Mouse (Mus musculus) kidney, embryonic 16.5 days (tissue): Measurements from ENCODE around the gene Hyou1. TPM values are rescaled to one million over a fixed set of nuclear protein-coding genes. Genes with fewer than 3 reads are reported as not detected.
"Not testable (repeated sequence)": the region's sequence is repeated elsewhere in the genome, so short reads cannot be mapped to it uniquely, and the experiment has no call there.

Experiments
- ATAC-seq: fragments of 200-750 bp; cut with Nextera tagmentation; 2 replicates; pipeline ENCODE4 v1.8.0; 2017; ENCODE audit warnings: moderate TSS enrichment; ENCODE audit not compliant: low FRiP score, low TSS enrichment
- H3K27ac ChIP-seq: fragments of 300-500 bp; sonication (generic); 2 replicates; pipeline ENCODE4 v1.5.1; 2014; ENCODE audit warnings: low read length
- H3K27me3 ChIP-seq: fragments of 300-500 bp; sonication (generic); 2 replicates; pipeline ENCODE4 v1.6.1; 2014; ENCODE audit warnings: low read length, control low read depth, mixed read lengths; ENCODE audit not compliant: insufficient read depth
- H3K36me3 ChIP-seq: fragments of 300-500 bp; sonication (generic); 2 replicates; pipeline ENCODE4 v1.6.1; 2014; ENCODE audit warnings: low read length, control low read depth, mixed read lengths; ENCODE audit not compliant: insufficient read depth
- H3K4me1 ChIP-seq: fragments of 300-500 bp; sonication (generic); 2 replicates; pipeline ENCODE4 v1.6.1; 2014; ENCODE audit warnings: low read length, control low read depth, mixed read lengths; ENCODE audit not compliant: insufficient read depth
- H3K4me2 ChIP-seq: fragments of 300-500 bp; sonication (generic); replicated peaks from 2 replicates; pipeline ENCODE4 v1.6.1; 2014; ENCODE audit warnings: low read depth, low read length
- H3K4me3 ChIP-seq: fragments of 300-500 bp; sonication (generic); 2 replicates; pipeline ENCODE4 v1.5.1; 2014; ENCODE audit warnings: mild to moderate bottlenecking, low read length
- H3K9ac ChIP-seq: fragments of 300-500 bp; sonication (generic); replicated peaks from 2 replicates; pipeline ENCODE4 v1.6.1; 2014; ENCODE audit warnings: low read length
- H3K9me3 ChIP-seq: fragments of 300-500 bp; sonication (generic); 2 replicates; pipeline ENCODE4 v1.6.1; 2016; ENCODE audit warnings: low read length, control low read depth
- WGBS: fragments of 180-500 bp; shearing (Covaris S2); extraction: QIAGEN DNeasy Blood & Tissue Kit; methylation state at CpG from one replicate; pipeline ENCODE4 v1.1.7; 2014; 5-methylcytosine and 5-hydroxymethylcytosine counted together
- polyA plus RNA-seq: library from polyadenylated mRNA; unstranded; fragments of >200 nt; fragmentation: Nextera tagmentation; extraction: Ambion mirVana; gene quantifications from 2 replicates; pipeline ENCODE4 v1.2.1, GENCODE M21; 2015

The Hyou1 gene
- polyA plus RNA-seq, 1 experiment from 2014 or later: 48.0 TPM

DNA sequence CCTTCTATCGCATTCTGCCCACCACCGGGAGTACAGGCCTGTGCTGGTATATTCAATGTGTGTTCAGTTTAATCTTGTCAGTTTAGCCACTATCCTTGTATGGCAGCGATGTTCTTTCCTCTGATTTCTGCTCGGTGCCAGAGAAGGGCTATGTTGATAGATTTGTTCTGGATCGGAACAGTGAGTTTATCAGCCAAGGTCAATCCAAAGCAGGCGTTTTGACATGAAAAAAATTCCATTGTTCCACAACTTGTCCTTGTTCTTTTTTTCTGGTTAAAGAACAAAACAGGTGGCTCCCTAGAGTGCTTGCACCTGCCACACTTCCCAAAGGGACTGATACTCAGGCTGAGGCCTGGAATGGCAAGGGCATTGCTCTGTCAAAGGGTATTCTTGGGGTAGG is 3.1 kb upstream of the Hyou1 start:
- peaks cover 17% of the 10 kb centered on the region for H3K4me1 ChIP-seq
- H3K9me3 ChIP-seq: no peaks in the 10 kb centered on the region
- H3K4me2 ChIP-seq: no peak overlapping the region
- no peak for ATAC-seq
- H3K4me3 ChIP-seq: no peak overlapping the region
- H3K9ac ChIP-seq: no peak overlapping the region
- no peaks in the 10 kb centered on the region for H3K27me3 ChIP-seq
- H3K36me3 ChIP-seq: peaks cover 3% of the 10 kb centered on the region; the same call in 1 of the 2 replicates
- WGBS: 90% methylated on average over 6 of the region's 6 CpGs
- no peak overlapping the region for H3K27ac ChIP-seq

DNA sequence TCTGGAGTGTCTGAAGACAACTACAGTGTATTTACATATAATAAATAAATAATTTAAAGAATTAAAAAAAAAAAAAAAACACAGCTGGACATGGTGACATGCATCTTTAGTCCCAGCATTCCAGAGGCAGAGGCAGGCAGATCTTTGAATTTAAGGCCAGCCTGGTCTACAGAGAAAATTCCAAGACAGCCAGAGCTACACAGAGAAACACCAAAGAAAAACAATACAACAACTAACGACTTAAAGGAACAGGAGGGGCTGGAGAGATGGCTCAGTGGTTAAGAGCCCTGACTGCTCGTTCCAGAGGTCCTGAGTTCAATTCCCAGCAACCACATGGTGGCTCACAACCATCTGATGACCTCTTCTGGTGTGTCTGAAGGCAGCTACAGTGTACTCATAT is 2.0 kb upstream of the Hyou1 start:
- Histone ChIP-seq H3K36me3 (peaks cover 15% of the 10 kb centered on the region), H3K4me1 (peaks cover 17% of the 10 kb centered on the region)
- H3K27ac ChIP-seq, H3K4me3 ChIP-seq, ATAC-seq, H3K4me2 ChIP-seq, H3K9me3 ChIP-seq, H3K27me3 ChIP-seq, H3K9ac ChIP-seq: not testable (repeated sequence)
- WGBS: 76% methylated on average over 2 of the region's 2 CpGs

DNA sequence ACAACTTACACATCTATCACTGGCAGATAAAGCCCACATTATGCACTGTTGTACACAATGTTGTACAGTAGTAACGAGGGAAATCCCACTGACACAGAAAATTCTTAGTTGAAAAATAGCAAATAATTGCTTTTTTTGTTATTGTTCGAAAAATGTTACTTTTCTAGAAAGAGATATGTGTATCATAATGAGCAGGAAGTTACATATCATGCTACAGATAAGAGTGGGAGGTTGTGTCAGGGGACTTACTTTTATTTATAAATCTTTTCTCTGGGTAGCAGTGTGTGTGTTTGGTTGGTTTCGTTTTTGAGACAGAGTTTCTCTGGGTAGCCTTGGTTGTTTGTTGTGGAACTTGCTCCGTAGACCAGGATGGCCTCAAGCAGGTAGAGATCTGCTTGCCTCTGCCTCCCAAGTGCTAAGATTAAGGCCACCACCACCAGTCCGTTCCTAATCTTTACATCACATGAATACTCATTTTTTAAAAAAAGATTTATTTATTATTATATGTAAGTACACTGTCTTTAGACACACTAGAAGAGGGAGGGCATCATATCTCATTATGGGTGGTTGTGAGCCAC is 1.0 kb upstream of the Hyou1 start:
- Histone ChIP-seq H3K4me2 (peak overlapping the region; percentile 96), H3K27ac (no peak overlapping the region), H3K27me3 (no peaks in the 10 kb centered on the region), H3K9me3 (no peaks in the 10 kb centered on the region), H3K4me1 (peaks cover 17% of the 10 kb centered on the region), H3K9ac (peak overlapping the region; percentile 87), H3K36me3 (peaks cover 24% of the 10 kb centered on the region), H3K4me3 (peak overlapping the region; percentile 87)
- 88% methylated on average over 5 of the region's 5 CpGs for whole genome bisulfite sequencing
- ATAC-seq: no peak

DNA sequence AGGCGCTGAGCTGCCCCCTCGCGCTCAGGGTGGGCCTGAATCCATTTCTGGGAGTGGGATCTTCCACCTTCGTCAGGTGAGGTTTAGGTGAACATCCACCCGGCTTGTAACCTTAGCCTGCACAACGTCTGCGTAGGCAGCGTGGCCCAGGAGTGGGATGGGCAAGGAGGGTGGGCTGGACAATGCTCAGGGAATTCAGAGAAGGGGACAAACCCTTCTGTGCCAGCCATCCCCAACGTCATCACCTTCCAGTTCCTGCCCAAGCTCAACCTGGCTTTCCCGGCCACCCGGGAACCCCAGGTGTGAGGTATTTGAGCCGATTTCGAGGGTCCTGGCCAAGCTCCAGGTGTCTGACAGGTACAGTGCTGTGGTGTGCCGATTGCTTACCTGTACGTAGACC is 572 bp downstream of the Hyou1 start:
- Histone ChIP-seq H3K4me1 (peaks cover 17% of the 10 kb centered on the region), H3K4me2 (peak overlapping the region; percentile 96), H3K36me3 (peaks cover 39% of the 10 kb centered on the region), H3K27ac (peak overlapping the region; percentile 88), H3K9ac (peak overlapping the region; percentile 90), H3K4me3 (peak overlapping the region; percentile 87), H3K9me3 (no peaks in the 10 kb centered on the region), H3K27me3 (no peaks in the 10 kb centered on the region)
- 7% methylated on average over 15 of the region's 15 CpGs for WGBS
- peak; percentile 57 for ATAC-seq

DNA sequence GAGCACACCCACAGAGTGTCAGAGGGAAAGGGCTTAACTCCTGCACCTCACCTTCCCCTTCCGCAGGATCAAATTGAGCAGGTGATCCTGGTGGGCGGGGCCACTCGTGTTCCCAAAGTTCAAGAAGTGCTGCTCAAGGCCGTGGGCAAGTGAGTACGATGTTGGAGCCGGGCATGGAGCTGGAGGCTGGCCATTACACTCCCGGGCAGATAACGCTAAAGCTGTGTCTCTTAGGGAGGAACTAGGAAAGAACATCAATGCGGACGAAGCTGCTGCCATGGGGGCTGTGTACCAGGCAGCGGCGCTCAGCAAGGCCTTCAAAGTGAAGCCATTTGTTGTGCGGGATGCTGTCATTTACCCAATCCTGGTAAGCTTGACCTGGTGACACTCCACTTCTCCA is 5.3 kb downstream of the Hyou1 start:
- H3K9ac ChIP-seq: no peak overlapping the region
- WGBS: 90% methylated on average over 13 of the region's 13 CpGs
- no peak for ATAC-seq

DNA sequence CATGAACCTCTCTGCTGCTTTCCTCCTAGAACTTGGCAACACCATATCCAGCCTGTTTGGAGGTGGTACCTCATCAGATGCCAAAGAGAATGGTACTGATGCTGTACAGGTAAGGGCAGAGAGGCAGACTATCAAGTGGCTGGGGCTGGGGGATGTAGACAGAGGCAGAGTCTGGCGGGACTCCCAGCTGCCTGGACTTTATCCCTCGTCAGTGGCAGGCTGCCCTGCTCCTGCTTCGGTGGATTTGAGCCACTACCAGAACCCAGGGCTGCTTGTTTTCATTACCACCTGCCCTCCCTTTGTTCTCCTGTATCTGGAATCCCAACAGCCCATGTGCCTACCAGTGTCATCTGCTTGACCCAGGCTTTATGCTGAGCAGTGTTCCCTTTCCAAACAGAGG is 7.9 kb downstream of the Hyou1 start:
- Histone ChIP-seq H3K4me1 (no peaks in the 10 kb centered on the region), H3K36me3 (peaks cover 85% of the 10 kb centered on the region), H3K4me2 (no peak overlapping the region), H3K27ac (no peak overlapping the region), H3K27me3 (no peaks in the 10 kb centered on the region), H3K9ac (no peak overlapping the region), H3K4me3 (no peak overlapping the region), H3K9me3 (no peaks in the 10 kb centered on the region)
- no peak for ATAC-seq
- WGBS: 82% methylated on average over 3 of the region's 3 CpGs

More for the DNA sequence above, 5.3 kb downstream of the Hyou1 start:
- no peak overlapping the region for H3K4me2 ChIP-seq
- H3K36me3 ChIP-seq: peaks cover 82% of the 10 kb centered on the region
- H3K4me3 ChIP-seq: no peak overlapping the region
- H3K4me1 ChIP-seq: peaks cover 12% of the 10 kb centered on the region
- no peak overlapping the region for H3K27ac ChIP-seq
- H3K9me3 ChIP-seq: no peaks in the 10 kb centered on the region
- H3K27me3 ChIP-seq: no peaks in the 10 kb centered on the region

DNA sequence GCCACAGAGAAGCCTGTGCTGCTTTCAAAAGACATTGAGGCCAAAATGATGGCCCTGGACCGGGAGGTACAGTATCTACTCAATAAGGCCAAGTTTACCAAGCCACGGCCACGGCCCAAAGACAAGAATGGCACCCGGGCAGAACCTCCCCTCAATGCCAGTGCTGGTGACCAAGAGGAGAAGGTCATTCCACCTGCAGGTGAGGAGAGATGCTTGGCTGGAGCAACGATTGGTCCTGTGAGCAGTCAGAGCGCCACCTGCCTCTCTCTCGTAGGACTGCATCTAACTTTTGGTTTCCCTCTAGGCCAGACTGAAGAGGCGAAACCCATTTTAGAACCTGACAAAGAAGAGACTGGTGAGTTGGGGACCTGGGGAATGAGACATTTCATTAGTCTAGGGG is 10.0 kb downstream of the Hyou1 start:
- 66% methylated on average over 8 of the region's 8 CpGs for WGBS
- no peaks in the 10 kb centered on the region for H3K9me3 ChIP-seq
- H3K36me3 ChIP-seq: peaks cover 72% of the 10 kb centered on the region
- H3K4me3 ChIP-seq: no peak overlapping the region
- no peak overlapping the region for H3K4me2 ChIP-seq
- no peak overlapping the region for H3K27ac ChIP-seq
- H3K27me3 ChIP-seq: no peaks in the 10 kb centered on the region
- H3K4me1 ChIP-seq: no peaks in the 10 kb centered on the region
- no peak overlapping the region for H3K9ac ChIP-seq
- no peak for ATAC-seq

DNA sequence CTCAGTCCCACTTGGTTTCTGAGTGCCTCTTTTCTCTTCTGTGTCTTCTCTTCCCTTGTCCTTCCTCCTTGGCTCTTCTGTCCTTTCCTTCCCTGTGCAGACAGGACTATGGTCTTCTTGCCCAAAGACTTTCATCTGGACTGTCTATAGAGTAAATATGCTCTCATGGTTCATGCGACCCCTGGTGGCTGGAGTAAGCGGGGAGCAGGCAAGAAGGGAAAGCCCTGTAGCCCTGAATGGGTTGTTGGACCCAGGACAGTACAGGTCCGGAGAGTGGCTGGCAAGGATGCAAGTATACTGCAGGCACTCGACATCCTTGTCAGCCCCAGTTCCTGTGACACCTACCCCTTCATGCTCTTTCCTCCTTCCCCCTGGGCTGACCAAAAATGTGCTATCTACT is 12.2 kb downstream of the Hyou1 start:
- peaks cover 53% of the 10 kb centered on the region for H3K36me3 ChIP-seq
- H3K4me3 ChIP-seq: no peak overlapping the region
- 43% methylated on average over 4 of the region's 4 CpGs for WGBS
- ATAC-seq: peak; percentile 58; the same call in 1 of the 2 replicates
- H3K27me3 ChIP-seq: no peaks in the 10 kb centered on the region
- peaks cover 4% of the 10 kb centered on the region; the same call in 1 of the 2 replicates for H3K4me1 ChIP-seq
- no peaks in the 10 kb centered on the region for H3K9me3 ChIP-seq
- H3K9ac ChIP-seq: no peak overlapping the region
- H3K27ac ChIP-seq: no peak overlapping the region
- no peak overlapping the region for H3K4me2 ChIP-seq

DNA sequence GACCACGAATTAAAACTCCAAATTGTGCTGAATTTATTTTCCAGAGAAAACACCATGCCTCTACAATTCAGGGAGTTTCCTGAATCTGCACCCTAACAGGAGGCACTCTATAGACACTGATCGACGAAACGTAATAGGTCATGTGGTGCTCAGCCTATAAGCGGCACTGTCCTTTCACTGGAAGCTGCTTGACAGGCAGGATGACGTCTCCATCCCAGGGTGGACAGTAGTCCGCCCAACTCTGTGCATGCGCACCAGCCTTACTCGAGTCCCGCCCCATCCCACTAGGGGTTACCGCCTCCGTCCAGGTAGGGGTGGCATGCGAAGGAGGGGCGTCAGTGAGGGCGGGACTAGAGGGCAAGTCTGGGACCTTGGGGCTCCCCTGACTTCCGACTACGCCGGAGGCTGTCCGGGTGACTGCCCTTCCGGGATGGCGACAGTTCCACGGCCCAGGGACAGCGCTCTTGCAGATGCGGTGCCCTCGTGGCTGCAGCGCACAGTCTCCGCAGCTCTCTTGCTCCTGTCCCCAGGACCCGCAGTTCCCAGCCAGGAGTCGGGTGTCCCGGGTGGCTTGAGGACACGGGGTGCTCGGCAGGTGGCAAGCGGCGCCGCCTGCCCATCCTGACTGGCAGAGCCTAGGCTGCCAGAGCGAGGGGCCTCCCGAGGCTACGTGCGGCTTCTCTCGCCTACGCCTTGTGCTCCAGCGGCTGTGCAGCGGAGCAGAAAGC is 17.6 kb downstream of the Hyou1 start, which contains the start of gene Slc37a4:
Slc37a4 (plus strand) TSS at position 169 of the 728 bp plus-strand sequence.
- H3K9ac ChIP-seq: peak within 1 kb of the TSS; percentile 81
- H3K4me3 ChIP-seq: peak within 1 kb of the TSS; percentile 78
- no peaks in the 10 kb centered on the region for H3K9me3 ChIP-seq
- peak within 1 kb of the TSS; percentile 83 for H3K4me2 ChIP-seq
- H3K36me3 ChIP-seq: peaks cover 21% of the 10 kb centered on the region; the same call in 1 of the 2 replicates
- ATAC-seq: peak; percentile 98
- H3K27ac ChIP-seq: peak within 1 kb of the TSS; percentile 90
- H3K4me1 ChIP-seq: peaks cover 32% of the 10 kb centered on the region; the same call in 1 of the 2 replicates
- no peaks in the 10 kb centered on the region for H3K27me3 ChIP-seq
- under 1% methylated on average over 43 of the region's 43 CpGs for WGBS

DNA sequence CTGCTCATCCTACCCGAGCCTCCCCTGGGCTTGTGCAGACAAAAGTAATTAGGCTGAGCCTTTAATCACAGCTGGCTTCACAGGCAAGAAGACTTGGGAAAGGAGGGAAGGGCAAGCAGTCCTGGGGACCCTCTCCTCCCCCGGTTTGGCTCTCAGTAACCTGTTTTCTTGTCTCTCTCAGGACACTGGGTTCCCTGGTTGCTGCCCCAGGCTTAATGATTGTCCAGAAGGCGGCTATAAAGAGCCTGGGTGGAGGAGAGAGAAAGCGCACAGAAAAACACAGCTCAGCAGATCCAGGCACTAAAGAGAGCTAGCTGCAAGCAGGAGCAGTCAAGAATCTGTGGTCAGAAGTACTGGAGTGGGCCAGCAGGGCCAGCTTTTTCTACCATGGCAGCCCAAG is 18.8 kb downstream of the Hyou1 start:
- 3% methylated on average over 4 of the region's 4 CpGs for WGBS
- H3K4me3 ChIP-seq: peak overlapping the region; percentile 78
- peaks cover 32% of the 10 kb centered on the region; the same call in 1 of the 2 replicates for H3K4me1 ChIP-seq
- no peaks in the 10 kb centered on the region for H3K27me3 ChIP-seq
- peak; percentile 14 for ATAC-seq
- peaks cover 23% of the 10 kb centered on the region for H3K36me3 ChIP-seq
- H3K9ac ChIP-seq: peak overlapping the region; percentile 58
- peak overlapping the region; percentile 90 for H3K27ac ChIP-seq
- H3K4me2 ChIP-seq: peak overlapping the region; percentile 83
- no peaks in the 10 kb centered on the region for H3K9me3 ChIP-seq
